Comparison of ENCODE assay signal across 10 mouse cellular contexts in genomic region chr8:11310049-11310448, GRCm38 (mm10). TPM values are rescaled to one million over a fixed set of nuclear protein-coding genes. Genes with fewer than 3 reads are reported as not detected.
DNase-seq lines count a peak whose midpoint lies in the region; ATAC-seq and TF ChIP-seq lines count a peak whose summit lies in the region.
"Had no signal": no experiment of that assay in that cellular context is flagged by ENCODE, and none has a peak within 500 bp of the region (broad histone marks: within the 10 kb centered on the region; RNA-seq: fewer than 3 reads in every experiment).

No protein-coding gene starts in this region.

- no peak for ATAC-seq in forebrain, embryonic 11.5 days (replicated peaks; ENCODE audit: low FRiP score)
- ATAC-seq in forebrain, embryonic 13.5 days: no peak
- no peak for ATAC-seq in kidney, postnatal 0 days (replicated peaks; ENCODE audit: low FRiP score, low read depth)
- no peak for ATAC-seq in hindbrain, embryonic 15.5 days (ENCODE audit: low FRiP score, low read depth)
- no peak for ATAC-seq in neural tube, embryonic 14.5 days (ENCODE audit: low read depth)

- H3K36me3 ChIP-seq in forebrain, embryonic 11.5 days (ENCODE audit: control insufficient read depth, insufficient read depth, low read length): no peaks in the 10 kb centered on the region
- no peaks in the 10 kb centered on the region for H3K36me3 ChIP-seq in forebrain, embryonic 13.5 days (ENCODE audit: poor library complexity, severe bottlenecking)
- H3K36me3 ChIP-seq in kidney, postnatal 0 days (ENCODE audit: insufficient read depth, low read length): peaks cover 11% of the 10 kb centered on the region
- H3K36me3 ChIP-seq in hindbrain, embryonic 15.5 days: no peaks in the 10 kb centered on the region
- H3K36me3 ChIP-seq in neural tube, embryonic 14.5 days (ENCODE audit: control insufficient read depth, insufficient read depth, low read length): no peaks in the 10 kb centered on the region

- peak overlapping the region; percentile 12; the same call in 1 of the 2 replicates for H3K4me2 ChIP-seq in forebrain, embryonic 11.5 days (ENCODE audit: low read depth, low read length, severe bottlenecking)
- no peak overlapping the region for H3K4me2 ChIP-seq in forebrain, embryonic 13.5 days
- peak overlapping the region; percentile 76 for H3K4me2 ChIP-seq in kidney, postnatal 0 days (ENCODE audit: low read length)
- H3K4me2 ChIP-seq in hindbrain, embryonic 15.5 days: peak overlapping the region; percentile 86
- H3K4me2 ChIP-seq in neural tube, embryonic 14.5 days (ENCODE audit: low read depth, low read length): peak overlapping the region; percentile 17; the same call in 1 of the 2 replicates

- H3K4me1 ChIP-seq in forebrain, embryonic 11.5 days (replicated peaks; ENCODE audit: control insufficient read depth, insufficient read depth, low read length): peaks cover 15% of the 10 kb centered on the region
- H3K4me1 ChIP-seq in forebrain, embryonic 13.5 days: peaks cover 24% of the 10 kb centered on the region
- H3K4me1 ChIP-seq in kidney, postnatal 0 days (replicated peaks; ENCODE audit: insufficient read depth, low read length): peaks cover 50% of the 10 kb centered on the region
- H3K4me1 ChIP-seq in hindbrain, embryonic 15.5 days (replicated peaks): peaks cover 38% of the 10 kb centered on the region
- H3K4me1 ChIP-seq in neural tube, embryonic 14.5 days (ENCODE audit: control insufficient read depth, insufficient read depth, low read length): peaks cover 14% of the 10 kb centered on the region

- no peak for DNase-seq in forebrain, embryonic 11.5 days (ENCODE audit: low spot score)
- no peak for DNase-seq in kidney, postnatal 0 days (ENCODE audit: low spot score)
- no peak for DNase-seq in kidney, adult 8-10 months
- no peak for DNase-seq in layer of hippocampus, adult 9-10 months (ENCODE audit: low spot score)
- no peak for DNase-seq in cerebellum, postnatal 10 days
- DNase-seq: gastrocnemius, postnatal 36 days had no signal

- peaks cover 32% of the 10 kb centered on the region for H3K27me3 ChIP-seq in forebrain, embryonic 11.5 days (ENCODE audit: control insufficient read depth, insufficient read depth, low read length)
- peaks cover 61% of the 10 kb centered on the region for H3K27me3 ChIP-seq in forebrain, embryonic 13.5 days
- H3K27me3 ChIP-seq in kidney, postnatal 0 days (ENCODE audit: insufficient read depth, low read length): no peaks in the 10 kb centered on the region
- H3K27me3 ChIP-seq in hindbrain, embryonic 15.5 days: peaks cover 55% of the 10 kb centered on the region
- H3K27me3 ChIP-seq in neural tube, embryonic 14.5 days (ENCODE audit: control insufficient read depth, insufficient read depth, low read length): peaks cover 36% of the 10 kb centered on the region

- 69% methylated on average over 2 of the region's 2 CpGs for WGBS in forebrain, embryonic 11.5 days
- 73% methylated on average over 2 of the region's 2 CpGs for WGBS in forebrain, embryonic 13.5 days
- WGBS in kidney, postnatal 0 days: 35% methylated on average over 2 of the region's 2 CpGs
- 57% methylated on average over 2 of the region's 2 CpGs for WGBS in hindbrain, embryonic 15.5 days
- WGBS in neural tube, embryonic 14.5 days: 73% methylated on average over 2 of the region's 2 CpGs

- no peak for TF ChIP-seq CTCF in kidney, postnatal 0 days (IDR thresholded peaks at IDR 0.05; ENCODE audit: low read depth)

- no peak overlapping the region for H3K9ac ChIP-seq in forebrain, embryonic 11.5 days (ENCODE audit: low read length)
- H3K9ac ChIP-seq in forebrain, embryonic 13.5 days: no peak overlapping the region
- 0 out of 2 replicates have a peak overlapping the region, but pooled peaks have one; percentile 96 for H3K9ac ChIP-seq in kidney, postnatal 0 days (ENCODE audit: low read depth, low read length)
- H3K9ac ChIP-seq in hindbrain, embryonic 15.5 days: no peak overlapping the region
- no peak overlapping the region for H3K9ac ChIP-seq in neural tube, embryonic 14.5 days (replicated peaks; ENCODE audit: low read depth, low read length)

- no peak overlapping the region for H3K4me3 ChIP-seq in forebrain, embryonic 11.5 days (ENCODE audit: low read depth, low read length)
- no peak overlapping the region for H3K4me3 ChIP-seq in forebrain, embryonic 13.5 days
- H3K4me3 ChIP-seq in kidney, postnatal 0 days (replicated peaks; ENCODE audit: low read depth, low read length): peak overlapping the region; percentile 94
- H3K4me3 ChIP-seq in hindbrain, embryonic 15.5 days: no peak overlapping the region
- no peak overlapping the region for H3K4me3 ChIP-seq in neural tube, embryonic 14.5 days (ENCODE audit: low read depth, low read length)

- H3K27ac ChIP-seq in forebrain, embryonic 11.5 days (ENCODE audit: low read depth, low read length): no peak overlapping the region
- no peak overlapping the region for H3K27ac ChIP-seq in forebrain, embryonic 13.5 days
- H3K27ac ChIP-seq in kidney, postnatal 0 days: peak overlapping the region; percentile 96; the same call in 1 of the 2 replicates
- no peak overlapping the region for H3K27ac ChIP-seq in hindbrain, embryonic 15.5 days (replicated peaks)
- no peak overlapping the region for H3K27ac ChIP-seq in neural tube, embryonic 14.5 days (ENCODE audit: low read depth, low read length)
- H3K27ac ChIP-seq: macrophage had no signal

- no peaks in the 10 kb centered on the region for H3K9me3 ChIP-seq in forebrain, embryonic 11.5 days (ENCODE audit: control insufficient read depth, low read length)
- H3K9me3 ChIP-seq in forebrain, embryonic 13.5 days (replicated peaks): no peaks in the 10 kb centered on the region
- H3K9me3 ChIP-seq in kidney, postnatal 0 days (replicated peaks; ENCODE audit: low read length): no peaks in the 10 kb centered on the region
- no peaks in the 10 kb centered on the region for H3K9me3 ChIP-seq in hindbrain, embryonic 15.5 days
- H3K9me3 ChIP-seq in neural tube, embryonic 14.5 days (ENCODE audit: control insufficient read depth, low read length): no peaks in the 10 kb centered on the region

RNA-seq across cellular contexts. Expression of gene Col4a2, which starts 2.6 kb away (rescaled TPM):
- 40.4 and 45.4 TPM in 2 replicates for polyA plus RNA-seq in forebrain, embryonic 11.5 days (2014; fragmentation: Nextera tagmentation; extraction: Ambion mirVana)
- 21.7 and 24.0 TPM in 2 replicates for polyA plus RNA-seq in forebrain, embryonic 13.5 days (2015; fragmentation: Nextera tagmentation; extraction: Ambion mirVana)
- 139 and 140 TPM in 2 replicates for polyA plus RNA-seq in kidney, postnatal 0 days (2015; fragmentation: Nextera tagmentation; extraction: Ambion mirVana)
- polyA plus RNA-seq in hindbrain, embryonic 15.5 days (2015; fragmentation: Nextera tagmentation; extraction: Ambion mirVana): 43.0 and 43.6 TPM in 2 replicates
- 11.8 and 42.2 TPM in 2 replicates for polyA plus RNA-seq in neural tube, embryonic 14.5 days (2014; fragmentation: Nextera tagmentation; extraction: Ambion mirVana)

RNA-seq across cellular contexts. Expression of gene Col4a1, which starts 2.6 kb away (rescaled TPM):
- polyA plus RNA-seq in forebrain, embryonic 11.5 days (2014; fragmentation: Nextera tagmentation; extraction: Ambion mirVana): 118 and 130 TPM in 2 replicates
- 50.8 and 53.5 TPM in 2 replicates for polyA plus RNA-seq in forebrain, embryonic 13.5 days (2015; fragmentation: Nextera tagmentation; extraction: Ambion mirVana)
- 305 and 310 TPM in 2 replicates for polyA plus RNA-seq in kidney, postnatal 0 days (2015; fragmentation: Nextera tagmentation; extraction: Ambion mirVana)
- 91.8 and 92.1 TPM in 2 replicates for polyA plus RNA-seq in hindbrain, embryonic 15.5 days (2015; fragmentation: Nextera tagmentation; extraction: Ambion mirVana)
- polyA plus RNA-seq in neural tube, embryonic 14.5 days (2014; fragmentation: Nextera tagmentation; extraction: Ambion mirVana): 30.2 and 133 TPM in 2 replicates
